Mouse (Mus musculus) gastrocnemius, postnatal 10 days (tissue): ENCODE results near the gene Dmpk. TPM values are rescaled to one million over a fixed set of nuclear protein-coding genes. Genes with fewer than 3 reads are reported as not detected.

Experiments
- DNase-seq: peaks from one replicate; pipeline ENCODE4 v3.0.0; 2021; ENCODE audit warnings: mixed read lengths
- total RNA-seq, 2 experiments: library from RNA; stranded (reverse); gene quantifications; 2 replicates each; pipeline ENCODE4 v1.2.3; 2021

The Dmpk gene
- total RNA-seq, 2 experiments from 2014 or later = 256 to 267 TPM

GRCm38 (mm10) chr7:19075723-19076585 is 7.7 kb upstream of the Dmpk start, which contains the start of gene Dmwd:
TSS of gene Dmwd (plus strand) at chr7:19076227.
- DNase-seq = peak; percentile 87

- peak; percentile 26 for DNase-seq
Measured at GRCm38 (mm10) chr7:19076586-19076991, 7.1 kb upstream of the Dmpk start.

GRCm38 (mm10) chr7:19077761-19078160 is 5.9 kb upstream of the Dmpk start:
- no peak for DNase-seq

GRCm38 (mm10) chr7:19078732-19079131 is 4.9 kb upstream of the Dmpk start:
- DNase-seq = no peak

- no peak for DNase-seq
Measured at GRCm38 (mm10) chr7:19080451-19080950, 3.1 kb upstream of the Dmpk start.

GRCm38 (mm10) chr7:19082171-19082570 is 1.5 kb upstream of the Dmpk start:
- no peak for DNase-seq

- peak; percentile 76 for DNase-seq
Measured at GRCm38 (mm10) chr7:19083096-19083495, 553 bp upstream of the Dmpk start.

GRCm38 (mm10) chr7:19084277-19084771 is 675 bp downstream of the Dmpk start:
- DNase-seq = peak; percentile 69

- DNase-seq = no peak
Measured at GRCm38 (mm10) chr7:19084921-19085473, 1.3 kb downstream of the Dmpk start.

GRCm38 (mm10) chr7:19085495-19085894 is 1.8 kb downstream of the Dmpk start:
- DNase-seq = no peak

- DNase-seq = no peak
Measured at GRCm38 (mm10) chr7:19086042-19086441, 2.4 kb downstream of the Dmpk start.

GRCm38 (mm10) chr7:19086760-19087159 is 3.1 kb downstream of the Dmpk start:
- no peak for DNase-seq

- DNase-seq = peak; percentile 79
Measured at GRCm38 (mm10) chr7:19088813-19089212, 5.2 kb downstream of the Dmpk start.

GRCm38 (mm10) chr7:19091913-19092312 is 8.3 kb downstream of the Dmpk start:
- no peak for DNase-seq

GRCm38 (mm10) chr7:19092381-19093173 is 8.9 kb downstream of the Dmpk start:
- peak; percentile 56 for DNase-seq

GRCm38 (mm10) chr7:19093174-19093521 is 9.5 kb downstream of the Dmpk start:
- peak; percentile 89 for DNase-seq

GRCm38 (mm10) chr7:19093537-19094385 is 10.1 kb downstream of the Dmpk start:
- DNase-seq = peak; percentile 95

GRCm38 (mm10) chr7:19094471-19094825 is 10.8 kb downstream of the Dmpk start, which contains the start of gene Six5:
TSS of gene Six5 (plus strand) at chr7:19094594.
- no peak for DNase-seq

- DNase-seq = peak; percentile 72
Measured at GRCm38 (mm10) chr7:19094826-19095750, 11.4 kb downstream of the Dmpk start.

GRCm38 (mm10) chr7:19095751-19096110 is 12.1 kb downstream of the Dmpk start:
- peak; percentile 70 for DNase-seq
